Mouse (Mus musculus) thymus, postnatal 10 days (tissue): ENCODE results near the gene Ltbr.

ENCODE experiments used
- DNase-seq, 2 experiments: peaks; one replicate each; pipeline ENCODE4 v3.0.0; 2021; ENCODE audit warnings: low spot score in 2 of 2

Ltbr gene

GRCm38 (mm10) chr6:125345625-125346024, 31.9 kb upstream of the Ltbr start:
- DNase-seq = no peak

- DNase-seq = no peak
Observed at GRCm38 (mm10) chr6:125344866-125345265, 31.2 kb upstream of the Ltbr start.

DNA sequence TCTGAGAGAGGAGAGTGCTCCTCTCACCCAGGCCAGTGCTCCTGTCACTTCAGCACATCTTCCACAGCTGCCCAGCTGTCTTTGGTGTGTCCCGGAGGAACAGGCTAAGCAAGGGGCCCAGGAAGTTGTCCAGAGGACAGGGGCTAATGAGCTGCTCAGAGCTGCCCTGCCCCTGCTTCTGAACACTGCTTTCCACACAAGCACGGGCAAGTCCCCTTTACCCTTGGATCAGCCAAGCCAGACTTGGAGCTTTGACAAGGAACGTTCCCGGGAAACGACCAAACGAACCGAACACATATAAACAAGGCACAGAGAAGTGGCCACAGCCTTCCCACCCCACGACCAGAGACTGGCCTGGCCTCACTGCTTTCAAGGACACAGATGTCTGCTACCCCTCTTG, 30.4 kb upstream of the Ltbr start:
- DNase-seq = no peak

DNA sequence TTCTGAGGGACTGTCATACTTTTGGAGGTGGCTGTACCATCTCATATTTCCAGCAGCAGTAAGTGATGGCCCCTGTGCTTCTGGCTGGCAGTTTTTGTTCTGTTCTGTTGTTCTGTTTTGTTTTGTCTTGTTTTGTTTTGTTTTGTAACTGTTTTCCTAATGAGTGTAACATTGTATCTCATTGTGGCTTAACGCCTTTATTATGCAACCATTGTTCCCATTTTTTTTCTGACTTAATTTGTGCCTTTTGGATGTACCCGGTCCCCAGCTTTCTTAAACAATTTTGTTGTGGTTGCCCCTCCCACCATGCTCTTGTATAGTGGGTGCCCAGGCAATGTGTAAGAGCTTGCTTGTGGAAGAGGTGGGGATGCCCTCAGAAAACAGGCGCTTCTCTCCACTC, 28.5 kb upstream of the Ltbr start:
- DNase-seq = no peak

DNA sequence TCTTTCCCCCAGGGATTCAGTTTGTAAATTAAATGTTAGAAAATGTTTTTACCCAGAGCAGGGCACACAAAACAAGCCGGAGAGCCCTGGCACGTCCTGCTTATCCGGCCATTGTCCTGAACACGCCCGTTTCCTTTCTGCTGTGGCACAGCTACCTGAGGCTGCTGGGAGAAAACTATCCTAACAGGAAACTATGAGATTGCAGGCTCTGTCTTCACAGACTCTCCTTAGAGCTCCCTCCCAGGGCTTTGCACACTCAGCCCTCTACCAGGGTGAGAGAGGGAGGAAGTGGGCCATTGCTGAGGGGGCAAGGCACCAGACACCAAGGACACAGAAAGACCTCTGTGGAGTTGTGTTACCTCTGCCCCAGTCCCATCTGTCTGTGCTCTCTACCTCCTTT, 26.6 kb upstream of the Ltbr start:
- no peak for DNase-seq

DNA sequence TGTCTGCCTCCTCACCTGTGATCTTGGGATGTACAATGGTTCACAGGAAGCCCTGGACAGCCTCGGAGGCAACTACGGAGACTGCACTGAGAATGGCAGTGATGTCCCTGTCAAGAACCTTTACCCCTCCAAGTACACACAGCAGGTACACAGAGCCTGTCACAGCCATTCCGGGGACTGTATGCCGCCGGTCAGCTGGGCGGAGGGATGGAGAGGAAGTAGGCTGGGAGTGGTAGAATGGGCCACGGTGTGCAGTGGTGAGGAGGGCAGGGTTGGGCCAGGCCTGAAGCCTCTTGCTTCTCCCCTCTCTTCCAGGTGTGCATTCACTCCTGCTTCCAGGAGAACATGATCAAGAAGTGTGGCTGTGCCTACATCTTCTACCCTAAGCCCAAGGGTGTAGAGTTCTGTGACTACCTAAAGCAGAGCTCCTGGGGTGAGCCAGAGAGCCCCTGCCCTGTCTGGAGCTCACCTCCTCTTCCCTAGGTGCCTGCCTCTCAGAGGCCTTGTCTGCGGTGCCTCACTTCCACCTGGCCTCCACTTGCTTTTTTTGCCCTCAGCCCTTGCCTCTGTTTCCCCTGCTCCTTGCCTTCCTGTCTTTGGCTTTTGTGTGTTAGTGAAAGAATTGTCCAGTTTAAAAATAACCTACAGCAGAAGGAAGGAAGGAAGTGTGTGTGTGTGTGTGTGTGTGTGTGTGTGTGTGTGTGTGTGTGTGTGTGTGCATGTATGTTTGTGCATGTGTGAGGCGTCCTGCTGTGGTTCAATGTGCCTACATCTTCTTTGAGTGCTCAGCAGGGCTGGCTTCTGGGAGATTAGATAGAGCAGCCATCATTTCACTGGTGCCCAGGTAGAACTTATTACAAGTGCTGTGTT, 25.3 kb upstream of the Ltbr start:
- no peak for DNase-seq

DNA sequence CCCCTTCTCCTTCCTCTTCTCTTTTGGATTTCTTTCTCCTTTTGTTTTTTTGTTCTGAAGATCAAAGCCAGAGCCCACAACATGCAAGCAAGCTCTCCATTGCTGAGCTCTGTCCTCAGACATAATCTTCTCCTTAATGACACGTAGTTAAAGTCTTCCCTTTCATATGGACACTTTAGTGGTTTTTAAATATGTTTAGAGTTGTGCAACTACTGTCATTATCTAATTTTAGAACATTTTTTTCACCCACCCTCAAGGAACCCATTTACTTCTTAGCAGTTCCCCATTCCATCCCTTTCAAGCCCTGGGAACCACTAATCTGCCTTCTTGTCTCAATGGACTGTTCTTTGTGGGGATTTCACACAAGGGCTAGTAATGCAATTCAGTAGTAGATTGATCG, 20.7 kb upstream of the Ltbr start:
- no peak for DNase-seq

GRCm38 (mm10) chr6:125333112-125333899, 19.6 kb upstream of the Ltbr start:
- no peak for DNase-seq

- peak in 1 of 2 experiments; percentile 55 for DNase-seq
Observed at GRCm38 (mm10) chr6:125330626-125331326, 17.1 kb upstream of the Ltbr start.

- peak; percentile 38 to 74 for DNase-seq
Observed at GRCm38 (mm10) chr6:125328243-125328642, 14.6 kb upstream of the Ltbr start.

DNA sequence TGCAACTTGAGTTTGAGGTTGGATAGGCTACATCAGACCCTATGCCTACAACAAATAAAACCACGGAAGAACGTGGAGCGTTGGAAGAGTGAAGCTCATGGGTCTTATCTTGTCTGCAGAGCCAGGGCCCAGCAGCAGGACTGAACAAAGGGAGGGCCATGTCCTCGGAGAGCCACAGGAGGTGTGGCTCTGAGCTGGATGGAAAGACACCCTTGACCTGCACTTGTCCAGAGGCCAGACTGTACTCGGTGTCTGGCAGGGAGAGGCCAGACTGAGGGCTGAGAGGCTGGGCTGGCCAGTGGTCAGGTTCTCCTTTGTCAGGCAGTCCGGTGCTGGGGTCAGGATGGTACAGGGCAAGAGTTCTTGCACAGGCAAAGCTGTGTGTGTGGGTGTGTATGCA, 11.7 kb upstream of the Ltbr start:
- no peak for DNase-seq

- DNase-seq = no peak
Observed at GRCm38 (mm10) chr6:125323547-125323946, 9.9 kb upstream of the Ltbr start.

- DNase-seq = no peak
Observed at GRCm38 (mm10) chr6:125322794-125323193, 9.1 kb upstream of the Ltbr start.

DNA sequence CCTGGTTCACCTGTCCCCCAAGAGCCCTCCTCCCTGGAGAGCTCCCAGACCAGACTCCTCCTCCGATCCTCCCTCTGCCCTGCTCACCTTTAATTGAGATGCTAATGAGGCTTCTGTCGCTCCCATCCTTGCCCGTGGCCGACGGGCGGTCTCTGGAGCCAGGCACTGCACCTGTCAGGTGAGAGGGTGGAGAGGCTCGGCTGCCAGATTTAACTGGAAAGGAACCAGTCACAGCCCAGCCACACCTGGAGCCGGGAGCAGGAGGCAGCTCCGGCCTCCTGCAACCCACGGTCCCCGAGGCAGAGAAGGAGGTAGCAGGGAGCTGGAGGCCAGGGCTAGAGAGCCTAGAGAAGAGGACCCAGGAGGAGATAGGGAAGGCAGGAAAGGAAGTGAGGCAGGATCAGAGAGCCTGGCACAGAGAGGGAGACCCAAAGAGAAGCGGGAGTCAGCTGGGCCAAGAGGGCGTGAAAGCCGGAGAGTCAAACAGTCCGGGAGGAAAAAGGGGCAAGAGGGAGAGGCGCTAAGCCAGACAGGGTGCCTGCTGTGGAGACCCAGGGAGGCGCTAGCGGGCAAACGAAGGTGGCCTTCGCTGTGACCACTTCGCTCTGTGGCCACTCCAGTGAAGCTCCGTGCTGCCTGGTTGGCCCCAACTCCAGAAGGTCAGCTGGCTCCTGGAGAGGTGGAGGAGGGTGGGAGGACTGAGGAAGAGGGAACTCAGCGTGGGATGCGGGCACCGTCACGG, 7.6 kb upstream of the Ltbr start:
- DNase-seq = no peak

DNA sequence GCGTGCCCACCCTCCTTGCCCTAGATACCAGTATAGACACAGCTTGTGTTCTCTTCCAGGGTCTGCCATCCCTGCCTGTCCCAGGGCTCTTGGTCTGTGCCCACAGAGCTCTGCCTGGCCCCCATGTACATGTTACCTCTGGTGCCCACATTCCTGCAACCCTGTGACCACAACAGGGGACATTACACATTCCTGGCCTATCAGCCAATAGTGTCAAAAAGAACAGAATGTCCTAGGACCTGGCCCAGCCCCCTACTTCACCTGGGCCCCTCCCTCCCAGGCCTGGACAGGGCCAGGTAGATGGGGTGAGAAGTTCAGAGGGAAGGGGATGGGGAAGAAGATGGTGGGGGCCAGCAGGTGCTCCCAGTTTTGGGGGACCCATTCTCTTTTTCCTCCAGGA, 6.6 kb upstream of the Ltbr start, which contains the start of gene Scnn1a:
Gene Scnn1a, plus strand, starts transcription at position 337 of the 400 bp plus-strand sequence.
- no peak for DNase-seq

DNA sequence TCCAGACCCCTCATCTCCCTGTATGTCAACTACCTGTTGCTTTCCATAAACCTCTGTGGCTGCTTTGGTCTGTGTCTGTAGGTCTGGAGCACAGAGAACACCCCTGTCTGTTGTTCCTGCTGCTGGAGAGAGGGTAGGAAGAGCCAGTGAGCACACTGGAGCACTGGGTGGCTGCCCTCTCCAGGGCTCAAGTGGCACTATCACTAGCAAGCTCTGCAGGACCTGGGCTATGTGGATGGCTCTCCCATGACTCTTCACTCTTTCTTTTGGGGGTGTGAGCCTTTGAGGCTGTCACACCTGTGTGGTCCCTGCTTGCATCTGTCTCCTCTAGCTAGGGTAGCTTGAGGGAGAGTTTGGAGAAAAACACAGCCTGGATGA, 6.2 kb upstream of the Ltbr start:
- DNase-seq = no peak

DNA sequence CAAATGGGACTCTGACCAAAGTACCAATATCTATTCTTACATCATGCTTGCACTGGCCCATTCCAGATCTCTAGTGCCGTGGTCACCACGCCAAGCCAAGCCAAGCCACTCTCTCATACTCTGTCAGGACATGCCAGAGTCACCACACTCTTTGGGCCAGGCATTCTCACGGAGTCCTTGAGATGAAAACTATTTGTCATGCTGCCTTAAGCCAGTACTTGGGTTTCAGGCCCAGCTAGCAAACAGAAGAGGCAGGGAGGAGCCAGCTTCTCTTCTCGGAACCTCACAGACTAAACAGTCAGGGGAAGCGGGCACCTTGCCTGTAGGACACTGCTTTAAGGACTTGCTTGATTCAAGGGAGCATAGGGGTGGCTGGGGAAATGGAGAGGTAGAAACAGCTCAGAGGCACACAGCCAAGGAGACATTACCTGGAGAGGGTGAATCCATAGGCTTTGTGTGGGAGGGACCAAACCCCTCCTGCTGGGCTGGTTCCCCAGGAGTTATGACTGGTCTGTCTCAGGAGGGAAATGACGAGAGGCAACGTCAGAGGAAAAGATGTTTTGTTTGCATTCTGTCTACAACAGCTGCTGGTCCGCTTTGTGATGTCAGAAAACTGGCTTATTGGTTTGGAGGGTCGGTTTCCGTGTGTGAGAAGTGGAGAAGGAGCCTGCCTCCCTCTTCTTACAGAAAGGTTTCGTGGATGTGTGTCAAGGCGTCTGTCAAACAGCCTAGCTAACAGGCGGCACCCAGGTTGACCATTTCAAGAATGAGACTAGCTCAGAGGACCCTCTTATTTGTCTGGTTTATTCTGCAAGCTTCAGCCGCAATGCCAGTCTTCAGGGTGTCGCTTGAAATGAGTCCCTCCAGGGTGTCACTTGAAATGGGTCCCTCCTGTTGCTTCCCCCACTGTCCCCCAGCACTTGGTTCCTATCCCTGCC, 5.6 kb upstream of the Ltbr start:
- DNase-seq = no peak

DNA sequence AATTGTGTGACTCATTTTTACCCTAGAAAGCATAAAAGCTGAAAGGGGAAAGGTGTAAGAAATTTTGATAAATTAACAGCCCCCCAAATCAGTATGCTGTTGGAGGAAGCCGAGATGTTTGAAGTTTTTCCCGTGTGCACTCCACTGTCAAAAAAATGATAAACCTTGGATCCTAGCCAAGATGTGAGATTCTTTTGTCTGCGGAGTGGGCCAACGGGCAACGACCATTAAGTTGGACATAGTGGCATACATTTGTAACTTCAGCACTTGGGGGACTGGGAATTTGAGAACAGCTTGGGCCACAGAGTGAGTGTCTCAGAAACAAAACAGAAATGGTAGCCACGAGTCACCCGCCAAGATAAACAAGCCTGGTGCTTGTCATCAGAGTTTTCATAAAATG, 3.4 kb upstream of the Ltbr start:
- no peak for DNase-seq

- DNase-seq = no peak
Observed at GRCm38 (mm10) chr6:125314746-125315145, 1.1 kb upstream of the Ltbr start.

DNA sequence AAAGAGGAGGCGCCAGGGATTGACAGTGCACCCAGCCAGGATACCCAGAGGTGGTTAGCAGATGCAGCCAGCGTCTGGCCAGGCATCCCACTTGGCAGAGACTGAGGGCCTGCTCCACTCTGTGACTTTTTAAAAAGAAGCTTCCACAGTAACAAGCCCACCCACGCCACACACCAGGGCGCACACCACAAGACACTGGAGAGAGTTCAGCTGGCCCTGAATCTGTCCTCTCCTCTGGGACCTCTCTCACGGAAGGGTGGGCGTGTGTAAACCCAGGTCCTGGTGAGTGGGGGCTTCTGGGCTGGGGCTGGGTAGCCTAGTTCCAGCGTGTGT, 512 bp upstream of the Ltbr start:
- DNase-seq = no peak
